Mouse (Mus musculus) left cerebral cortex, postnatal 14 days (tissue): ENCODE measurements around the gene Catsper1. TPM values are rescaled to one million over a fixed set of nuclear protein-coding genes. Genes with fewer than 3 reads are reported as not detected.
A peak's percentile ranks its signal among the peaks of the same experiment; 100 is the strongest.
"Not testable (repeated sequence)": the region's sequence is repeated elsewhere in the genome, so short reads cannot be mapped to it uniquely, and the experiment has no call there.

Source experiments
- DNase-seq, 2 experiments: peaks; one replicate each; pipeline ENCODE4 v3.0.0; 2021 to 2022; ENCODE audit warnings: low spot score in 2 of 2, mixed read lengths in 1 of 2
- intact Hi-C: fragments of 180-260 bp; cut with DNase I; formaldehyde crosslinking; loops from one replicate; pipeline ENCODE4 v1.15.1; 2025
- total RNA-seq, 2 experiments: library from RNA; stranded (reverse); gene quantifications; 2 replicates each; pipeline ENCODE4 v1.2.3; 2021

The Catsper1 gene
- total RNA-seq, 2 experiments from 2014 or later: not detected

DNA sequence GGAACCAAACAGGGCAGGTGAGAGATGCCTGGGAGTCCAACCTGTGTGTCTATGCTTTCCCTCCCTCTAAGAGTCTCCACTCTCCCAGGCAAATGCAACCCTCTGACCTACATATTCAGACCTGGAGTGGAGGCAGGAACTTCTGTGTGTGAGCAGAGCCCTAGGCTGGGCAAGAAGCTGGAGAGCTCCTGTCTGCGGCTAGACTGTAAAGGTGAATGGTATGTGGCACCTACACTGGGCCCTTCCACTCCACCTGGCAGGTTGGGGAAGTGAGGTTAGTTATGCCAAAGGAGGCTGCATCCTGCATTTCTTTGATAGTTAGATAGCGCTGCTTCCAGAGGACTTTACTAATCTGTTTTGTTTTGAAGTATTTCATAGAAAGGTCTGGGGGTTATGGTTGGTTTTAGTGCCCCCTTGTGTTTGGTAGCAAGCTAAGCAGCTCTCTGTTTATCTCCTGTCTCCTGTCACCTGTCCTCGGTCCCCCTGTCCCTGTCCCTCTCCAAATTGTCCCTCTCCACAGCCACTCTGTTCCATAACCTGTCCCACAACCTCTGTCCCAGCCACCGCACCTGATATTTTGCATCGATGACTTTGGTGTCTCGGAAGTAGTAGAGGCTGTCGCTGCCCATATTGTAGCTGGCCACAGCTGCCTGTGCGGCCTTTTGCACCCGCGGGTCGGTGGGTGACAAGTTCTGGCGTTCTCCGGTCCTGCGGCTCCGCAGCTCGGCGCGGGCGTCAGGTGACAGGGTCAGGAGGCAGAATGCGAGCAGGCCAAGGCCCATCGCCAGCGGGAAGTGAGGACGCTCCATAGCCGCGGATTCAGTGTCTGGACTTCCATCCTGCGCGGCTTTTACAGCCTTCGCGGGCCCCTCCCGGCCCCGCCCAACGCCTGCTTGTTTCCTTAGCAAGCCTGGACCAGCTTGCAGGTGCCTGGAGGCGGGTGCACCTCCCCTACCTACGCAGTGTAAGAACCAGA is 13.3 kb downstream of the Catsper1 start:
- DNase-seq: peak; percentile 11 to 18
- intact Hi-C loops: loop anchor here (5.0 kb wide), 1 partner anchor 42 kb away; no protein-coding TSS in a partner anchor

DNA sequence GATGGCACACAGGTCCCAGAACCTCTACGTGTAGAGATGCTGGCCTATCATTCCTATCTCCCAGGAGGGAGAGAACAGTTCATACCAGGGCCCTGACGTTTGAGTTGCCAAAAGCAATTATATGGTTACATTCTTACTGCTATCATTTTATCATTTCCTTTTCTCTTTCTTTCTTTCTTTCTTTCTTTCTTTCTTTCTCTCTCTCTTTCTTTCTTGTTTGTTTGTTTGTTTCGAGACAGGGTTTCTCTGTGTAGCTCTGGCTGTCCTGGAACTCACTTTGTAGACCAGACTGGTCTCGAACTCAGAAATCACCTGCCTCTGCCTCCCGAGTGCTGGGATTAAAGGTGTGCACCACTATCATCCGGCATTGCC is 13.9 kb downstream of the Catsper1 start, which contains the start of gene Cst6:
Gene Cst6 (minus strand): TSS at position 73 of the 372 bp plus-strand sequence.
- intact Hi-C loops: loop anchor here (5.0 kb wide), 1 partner anchor 42 kb away; no protein-coding TSS in a partner anchor
- DNase-seq: not testable (repeated sequence)

DNA sequence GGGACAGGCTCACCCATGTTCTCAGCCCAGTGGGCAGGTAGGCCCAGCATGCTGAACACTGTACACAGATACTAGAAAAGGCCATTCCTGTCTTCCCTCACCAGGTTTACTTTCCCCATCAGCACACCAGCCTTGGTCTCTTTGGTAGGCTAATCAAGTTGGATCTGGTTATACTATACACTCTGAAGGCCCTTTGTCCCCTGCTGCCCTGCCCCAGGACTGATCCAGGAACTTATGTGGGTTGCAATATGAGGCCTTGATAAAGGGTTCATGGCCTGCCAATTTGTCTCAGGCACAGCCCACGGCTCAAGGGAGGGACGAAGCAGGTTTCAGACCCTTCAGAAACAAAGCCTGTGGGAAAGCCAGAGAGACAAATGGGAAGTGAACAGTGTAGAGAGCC is 18.1 kb downstream of the Catsper1 start:
- no peak for DNase-seq
- intact Hi-C loops: no loop called here

DNA sequence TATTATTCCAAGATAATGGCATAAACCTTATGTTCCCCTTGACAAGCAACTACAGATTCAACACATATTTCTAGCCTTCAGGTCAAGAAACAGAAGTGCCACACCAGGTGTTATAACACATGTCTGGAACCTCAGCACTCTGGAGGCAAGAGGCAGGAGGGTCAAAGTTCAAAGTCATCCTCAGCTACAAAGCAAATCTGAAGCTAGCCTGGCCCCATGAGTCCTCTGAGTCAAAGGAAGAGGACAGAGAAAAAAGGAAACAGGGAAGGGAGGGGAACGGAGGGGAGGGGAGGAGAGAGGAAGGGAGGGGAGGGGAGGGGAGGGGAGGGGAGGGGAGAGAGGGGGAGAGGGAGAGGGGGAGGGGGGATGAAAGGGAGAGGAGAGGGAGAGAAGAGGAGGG is 20.5 kb downstream of the Catsper1 start:
- DNase-seq: no peak
- intact Hi-C loops: no loop called here

DNA sequence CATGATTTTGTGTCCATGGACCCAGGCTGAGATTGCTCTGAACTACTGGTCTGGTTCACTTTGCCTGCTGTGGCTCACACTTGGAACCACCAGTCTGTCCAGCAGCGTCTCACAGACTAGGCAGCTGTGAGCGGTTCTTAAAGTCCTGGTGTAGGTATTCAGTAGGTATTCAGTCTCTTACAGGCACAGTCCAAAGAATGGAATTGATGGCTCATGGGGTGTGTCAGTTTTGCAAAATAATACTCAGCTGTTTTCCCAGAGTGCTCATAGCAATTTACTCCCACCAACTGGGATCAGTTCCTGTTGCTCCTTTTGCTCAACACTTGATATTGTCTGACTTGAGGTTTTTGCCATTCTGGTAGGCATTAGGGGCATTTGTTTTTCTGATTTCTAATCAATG is 26.6 kb downstream of the Catsper1 start:
- DNase-seq: no peak
- intact Hi-C loops: no loop called here

DNA sequence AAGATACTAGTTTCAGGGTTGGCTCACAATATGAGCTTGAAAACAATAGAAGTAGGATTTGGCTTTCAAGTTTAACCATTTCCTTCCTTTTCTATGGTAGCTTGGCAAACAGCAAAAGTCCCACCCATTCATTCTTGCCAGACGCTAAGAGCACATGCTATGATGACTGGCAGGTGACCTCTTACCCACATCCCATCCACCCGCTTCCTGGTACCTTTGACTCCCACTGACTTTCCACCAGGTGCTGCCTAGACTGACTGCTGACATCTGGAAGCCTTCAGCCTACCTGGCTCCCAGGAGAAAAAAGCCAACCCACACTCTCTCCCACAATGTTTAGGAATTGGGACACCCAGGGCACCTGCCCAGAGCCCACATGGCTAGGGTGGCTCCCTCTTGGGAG is 28.6 kb downstream of the Catsper1 start:
- DNase-seq: no peak
- intact Hi-C loops: no loop called here

DNA sequence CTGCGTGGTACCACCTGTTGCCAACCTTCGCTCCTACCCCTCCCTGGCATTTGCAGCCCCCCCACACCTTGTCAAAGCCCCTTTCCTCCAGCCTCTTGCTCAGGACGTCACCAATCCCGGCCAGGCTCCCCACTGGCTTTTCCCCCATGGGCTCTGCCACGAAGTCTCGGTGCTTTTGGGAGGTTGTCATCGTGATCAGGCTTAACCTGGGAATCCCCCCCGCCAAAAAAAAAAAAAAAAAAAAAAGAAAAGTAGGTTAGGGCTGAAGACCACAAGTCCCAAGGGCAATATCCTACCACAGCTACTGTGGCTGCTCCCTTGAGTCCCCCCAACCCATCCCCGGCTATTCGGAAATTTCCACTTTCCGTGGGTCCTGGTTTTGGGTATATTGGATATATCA is 30.2 kb downstream of the Catsper1 start:
- DNase-seq: no peak
- intact Hi-C loops: loop anchor here (1.0 kb wide), 1 partner anchor 23 kb away; the partner anchor contains the start of gene Sart1

DNA sequence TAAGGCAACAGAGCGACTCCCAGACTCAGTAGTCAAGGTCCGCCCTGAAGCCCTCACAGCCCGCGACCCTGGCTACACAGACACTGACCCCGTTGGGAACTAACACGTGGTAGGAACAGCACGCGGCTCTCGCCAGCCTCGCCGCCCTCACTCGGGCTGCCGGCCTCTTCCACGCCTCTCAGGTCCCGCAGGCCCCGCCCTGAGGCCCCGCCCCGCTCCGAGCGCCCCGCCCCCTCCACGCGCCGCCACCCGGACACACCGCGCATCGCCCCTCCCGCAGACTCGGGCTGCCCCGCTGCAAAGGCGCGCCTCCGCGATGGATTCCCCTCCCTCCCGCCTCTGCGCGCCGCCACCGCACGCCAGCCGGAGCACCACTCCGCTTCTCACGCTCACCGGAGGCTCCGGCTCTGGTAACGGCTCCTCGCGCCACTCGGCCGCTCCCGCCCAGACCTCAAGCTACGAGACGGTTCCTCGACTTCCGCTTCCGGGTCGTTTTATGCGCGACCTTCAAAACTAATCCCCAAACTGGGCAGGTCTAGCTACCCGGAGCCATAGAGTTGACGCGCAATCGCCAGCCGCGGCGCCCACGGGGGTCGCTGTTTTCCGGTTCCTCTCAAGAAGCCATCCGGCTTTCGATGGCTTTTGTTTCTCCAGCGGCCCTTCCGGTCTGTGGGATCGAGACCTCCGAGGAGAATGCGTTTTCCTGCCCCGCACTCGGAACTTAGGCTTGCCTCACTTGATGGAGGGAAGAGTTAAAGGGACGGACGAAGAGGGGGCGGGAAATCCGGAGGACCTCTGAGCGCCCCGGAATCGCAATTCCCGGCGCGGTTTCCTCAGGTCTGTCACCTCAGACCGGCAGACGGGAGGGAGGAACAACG is 30.9 kb downstream of the Catsper1 start, which contains the start of gene Eif1ad:
Gene Eif1ad (plus strand): TSS at position 567 of the 878 bp plus-strand sequence.
- DNase-seq: peak; percentile 95 to 96
- intact Hi-C loops: loop anchor here (1.0 kb wide), 1 partner anchor 22 kb away; the partner anchor contains the start of gene Sart1

DNA sequence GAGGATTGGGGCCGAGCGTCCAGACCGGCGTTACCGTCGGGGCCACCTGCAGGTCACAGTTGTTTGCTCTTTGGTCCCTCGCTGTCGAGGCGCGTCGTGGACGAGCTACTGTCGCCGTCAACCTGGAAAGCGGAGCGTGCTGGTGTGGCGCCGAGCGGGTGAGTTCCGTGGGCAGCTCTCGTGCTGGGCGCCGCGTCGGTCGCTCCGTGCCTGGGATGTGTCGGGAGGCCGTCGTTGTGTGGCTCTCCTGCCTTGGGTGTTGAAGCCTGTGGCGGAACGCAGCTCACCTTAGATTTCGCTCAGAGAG is 31.5 kb downstream of the Catsper1 start, which contains the start of gene Banf1:
Gene Banf1 (minus strand): TSS at position 116 of the 307 bp plus-strand sequence.
- no peak for DNase-seq
- intact Hi-C loops: no loop called here

DNA sequence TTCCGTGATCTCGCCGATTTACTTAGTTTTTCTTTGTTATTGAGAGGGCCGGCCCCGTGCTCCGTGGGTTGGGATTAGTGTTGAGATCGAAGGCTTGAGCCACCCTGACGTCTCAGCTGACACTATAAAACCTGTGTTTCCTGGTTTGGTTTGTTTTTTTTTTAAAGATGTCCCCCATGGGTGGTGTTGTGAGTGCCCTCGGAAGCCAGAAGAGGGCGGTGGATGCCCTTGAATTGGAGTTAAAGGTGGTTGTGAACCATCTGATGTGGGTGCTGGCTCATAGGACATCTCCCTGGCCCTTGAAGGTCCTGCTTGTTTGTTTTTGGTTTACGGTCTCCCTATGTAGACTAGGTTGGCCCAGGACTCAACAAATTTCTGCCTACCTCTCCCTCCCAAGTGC is 31.9 kb downstream of the Catsper1 start:
- intact Hi-C loops: no loop called here
- DNase-seq: no peak

DNA sequence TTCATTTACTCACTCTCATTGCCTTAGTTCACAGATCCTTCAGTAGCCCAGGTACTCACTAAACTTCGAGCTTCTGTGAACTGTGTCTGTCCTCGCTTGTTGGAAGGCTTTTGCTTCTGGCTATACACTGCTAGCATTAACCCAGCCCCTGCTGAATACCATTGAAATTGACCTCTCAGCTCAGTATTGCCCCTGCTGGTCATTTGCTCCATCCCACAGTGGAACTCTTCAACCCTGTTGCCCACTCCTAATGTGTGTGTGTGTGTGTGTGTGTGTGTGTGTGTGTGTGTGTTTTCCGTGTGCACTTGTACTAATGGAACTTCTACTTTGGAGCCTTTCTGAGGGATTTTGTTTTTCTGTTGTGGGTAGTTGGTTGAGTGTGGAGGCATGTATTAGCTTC is 35.4 kb downstream of the Catsper1 start:
- intact Hi-C loops: no loop called here
- DNase-seq: no peak

DNA sequence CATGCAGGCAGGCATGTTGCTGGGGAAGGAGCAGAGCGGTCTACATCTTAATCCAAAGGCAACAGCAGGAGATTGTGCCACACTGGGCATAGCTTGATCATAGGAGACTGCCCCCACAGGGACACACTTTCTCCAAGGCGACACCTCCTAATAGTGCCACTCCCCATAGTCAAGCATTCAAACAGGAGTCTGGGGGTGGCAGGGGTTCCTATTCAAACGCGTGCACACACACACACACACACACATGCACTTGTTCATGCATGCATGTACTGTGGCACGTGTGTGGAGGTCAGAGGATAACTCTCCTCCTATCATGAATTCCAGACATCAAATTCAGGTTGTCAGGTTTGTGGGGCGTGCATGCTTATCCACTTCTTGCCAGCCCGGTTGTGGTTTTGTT is 37.2 kb downstream of the Catsper1 start:
- intact Hi-C loops: no loop called here
- no peak for DNase-seq

DNA sequence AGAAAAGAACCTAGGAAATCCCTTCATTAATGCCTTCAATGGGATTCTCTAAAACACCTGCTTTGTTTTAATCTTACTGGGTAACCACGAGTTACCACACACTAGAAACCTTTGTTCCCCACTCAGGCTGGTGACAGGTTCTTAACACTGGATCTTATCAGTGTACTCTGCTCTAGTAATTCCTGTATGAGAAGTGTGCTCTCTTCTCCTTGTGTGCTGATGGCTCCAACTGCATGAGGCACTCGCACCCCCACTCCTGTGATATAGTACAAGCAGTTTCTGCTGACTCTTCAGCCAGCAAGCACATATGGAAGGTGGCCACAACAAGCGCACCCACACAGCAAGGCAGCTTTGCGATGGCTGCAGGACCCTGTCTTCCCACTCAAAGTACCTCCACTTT is 38.6 kb downstream of the Catsper1 start:
- intact Hi-C loops: no loop called here
- no peak for DNase-seq

DNA sequence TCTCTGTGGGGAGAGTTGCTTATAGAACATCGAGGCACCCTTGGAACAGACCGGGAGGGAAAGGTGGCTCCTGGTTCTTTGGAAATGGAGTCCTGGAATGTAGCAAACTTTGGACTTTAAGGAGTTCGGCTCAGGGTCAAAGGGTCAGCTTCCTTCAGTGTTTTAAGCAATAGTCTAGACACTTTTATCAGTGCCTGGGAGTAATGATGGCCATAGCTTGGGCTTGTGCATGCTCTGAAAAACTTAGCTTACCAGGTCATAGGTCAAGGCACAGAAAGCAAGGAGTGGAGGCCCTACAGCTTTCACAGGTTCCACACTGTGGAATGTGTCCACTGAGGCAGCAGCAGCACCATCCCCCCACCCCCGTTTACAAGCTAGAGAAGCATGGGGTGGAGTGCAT is 39.2 kb downstream of the Catsper1 start:
- DNase-seq: no peak
- intact Hi-C loops: no loop called here

DNA sequence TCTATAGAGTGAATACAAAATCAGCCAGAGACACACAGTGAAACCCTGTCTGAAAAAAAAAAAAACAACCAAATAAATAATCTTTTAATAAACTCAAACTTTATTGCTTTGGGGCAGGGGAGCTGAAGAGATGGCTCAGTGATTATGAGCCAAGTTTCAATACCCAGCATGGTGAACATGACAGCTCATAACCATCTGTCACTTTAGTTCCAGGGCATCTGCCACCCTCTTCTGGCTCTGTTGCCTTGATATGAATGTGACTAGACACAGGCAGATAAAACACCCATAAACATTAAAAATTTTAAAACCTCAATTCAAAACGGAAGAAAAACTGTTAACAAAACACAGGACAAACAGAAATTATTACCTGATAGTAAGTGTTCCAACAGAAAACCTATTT is 41.9 kb downstream of the Catsper1 start:
- intact Hi-C loops: no loop called here
- DNase-seq: no peak

DNA sequence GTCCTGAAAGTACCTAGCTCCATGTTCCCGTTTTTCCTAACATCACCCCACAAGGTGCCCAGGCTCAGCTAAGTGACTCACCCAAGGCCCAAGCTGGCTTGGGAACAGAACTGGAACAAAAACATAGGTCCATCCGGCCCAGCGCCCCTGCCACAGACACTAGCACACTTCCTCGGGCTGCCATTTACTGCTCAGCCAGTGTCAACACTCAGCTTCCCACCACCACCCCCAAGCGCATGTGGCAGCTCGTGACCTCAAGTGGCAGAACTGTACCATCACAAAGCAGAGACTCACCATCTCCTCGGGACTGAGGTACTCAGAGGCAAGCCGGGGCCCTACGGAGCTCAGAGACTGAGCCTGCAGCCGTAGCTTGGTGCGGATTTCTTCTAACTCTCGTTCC is 47.8 kb downstream of the Catsper1 start:
- no peak for DNase-seq
- intact Hi-C loops: no loop called here

DNA sequence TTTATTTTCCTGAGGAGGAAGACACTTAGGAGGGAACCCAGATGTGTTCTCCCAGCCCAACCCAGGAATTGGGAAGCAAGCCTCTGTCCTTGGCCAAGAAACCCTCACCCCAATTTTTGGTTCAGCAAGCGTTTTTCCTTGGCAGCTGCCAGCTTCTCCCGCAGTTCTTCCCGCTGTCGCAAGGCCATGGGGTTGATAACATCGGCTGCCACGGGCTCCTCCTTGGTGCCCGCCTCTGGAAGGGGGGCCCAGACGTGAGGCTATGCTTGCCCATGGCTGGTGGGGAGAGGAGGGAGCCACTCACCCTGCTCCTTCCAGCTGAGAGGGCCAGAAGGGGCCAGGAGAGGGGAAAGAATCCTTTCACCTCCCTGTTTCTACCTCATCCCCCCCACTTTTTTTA is 49.2 kb downstream of the Catsper1 start:
- no peak for DNase-seq
- intact Hi-C loops: no loop called here

DNA sequence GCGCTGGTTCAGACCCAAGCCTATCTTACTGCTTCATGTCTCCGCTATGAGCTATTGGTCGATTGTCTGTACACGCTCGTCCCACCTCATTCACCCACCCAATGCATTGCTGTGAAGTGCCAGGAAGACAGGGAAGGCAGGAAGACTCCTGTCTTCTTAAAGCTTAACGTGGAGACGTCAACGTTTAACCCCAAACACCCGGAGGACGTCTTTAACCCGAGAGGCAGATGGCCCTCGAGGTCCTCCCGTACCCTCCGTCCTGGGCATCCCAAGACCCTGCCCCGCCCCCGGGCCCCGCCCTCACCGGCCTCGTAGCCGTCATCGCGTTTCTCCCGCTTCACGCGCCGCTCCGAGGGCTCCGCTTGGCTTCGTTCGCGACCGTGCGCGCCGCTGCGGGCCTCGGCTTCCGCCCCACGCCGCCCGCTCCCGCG is 52.5 kb downstream of the Catsper1 start:
- peak; percentile 21 to 61 for DNase-seq
- intact Hi-C loops: loop anchor here (1.0 kb wide), 1 partner anchor 22 kb away; the partner anchor contains the start of gene Eif1ad

DNA sequence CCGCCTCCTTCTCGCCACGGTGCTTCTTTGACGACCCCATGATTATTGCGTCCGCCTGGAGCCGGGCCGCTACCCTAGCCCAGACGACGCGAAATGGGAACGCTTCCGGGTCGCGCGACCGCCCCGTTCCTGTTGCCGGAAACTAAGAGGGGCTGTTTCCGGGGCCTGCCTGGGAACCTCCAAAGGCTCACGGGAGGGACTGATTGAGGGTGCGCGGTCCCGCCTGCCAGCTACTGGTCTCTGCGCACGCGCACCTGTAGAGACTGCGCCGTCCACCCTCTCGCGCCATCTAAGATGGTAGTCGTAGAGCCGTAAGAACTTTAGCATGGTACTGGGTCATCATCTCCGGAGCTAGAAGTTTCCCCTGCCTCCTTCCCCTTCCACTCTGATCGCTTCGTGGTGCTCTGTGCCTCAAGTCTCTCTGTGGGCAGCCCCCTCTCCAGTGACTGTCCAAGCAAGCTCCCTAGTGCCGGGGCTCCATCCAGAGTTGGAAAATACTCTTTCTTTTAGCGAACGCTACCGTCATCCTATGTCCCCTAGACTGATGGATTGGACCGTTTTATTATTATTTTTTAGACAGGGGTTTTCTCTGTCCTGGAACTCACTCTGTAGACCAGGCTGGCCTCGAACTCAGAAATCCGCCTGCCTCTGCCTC is 53.2 kb downstream of the Catsper1 start, which contains the start of gene Sart1:
Gene Sart1 (minus strand): TSS at position 116 of the 655 bp plus-strand sequence.
- DNase-seq: peak; percentile 97
- intact Hi-C loops: loop anchor here (1.0 kb wide), 1 partner anchor 22 kb away; the partner anchor contains the start of gene Eif1ad
